Mouse (Mus musculus) heart, adult 11 months (tissue): ENCODE measurements at regions not wholly inside any gene's neighbourhood (a gene's known extent, or its start where the extent isn't known, plus 50 kb on each side); places are given as distances from the start of the nearest gene placed in this dataset.

Source experiments
- DNase-seq: peaks from one replicate; pipeline ENCODE4 v3.0.0; 2022

DNA sequence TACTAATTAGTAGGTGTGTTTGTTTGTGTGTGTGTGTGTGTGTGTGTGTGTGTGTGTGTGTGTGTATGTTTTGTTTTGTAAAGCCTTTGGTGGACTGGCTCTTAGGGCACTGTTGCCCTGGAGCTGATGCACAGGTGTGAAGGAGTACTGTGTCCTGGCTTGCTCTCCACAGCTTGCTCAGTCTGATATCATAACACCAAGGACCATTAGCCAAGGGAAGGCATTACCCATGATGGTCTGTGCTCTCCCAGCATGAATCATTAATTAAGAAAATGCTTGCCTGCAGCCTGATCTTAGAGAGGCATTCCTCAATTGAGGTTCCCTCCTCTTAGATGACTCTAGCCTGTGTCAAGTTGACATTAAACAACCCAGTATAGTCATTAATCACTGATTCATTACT is 54.7 kb downstream of the Spry2 start:
- peak; percentile 68 for DNase-seq

DNA sequence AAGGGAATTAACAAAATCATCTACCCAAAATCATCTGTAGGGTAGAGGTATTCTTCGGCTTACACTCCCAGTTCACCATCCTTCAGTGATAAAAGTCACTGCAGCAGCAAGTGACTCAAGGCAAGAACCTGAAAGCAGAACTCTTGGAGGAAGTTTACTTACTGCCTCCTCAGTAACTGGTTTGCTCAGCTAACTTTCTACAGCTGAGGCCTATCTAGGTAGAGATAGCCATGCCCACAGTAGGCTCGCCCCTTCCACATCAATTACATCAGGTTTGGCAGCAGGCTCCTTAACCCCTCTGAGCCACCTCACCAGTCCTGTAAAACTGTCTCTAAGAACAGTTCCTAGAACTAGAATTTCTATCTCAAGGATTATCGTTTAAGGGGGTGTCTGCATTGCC is 59.1 kb downstream of the Spry2 start:
- DNase-seq: no peak

DNA sequence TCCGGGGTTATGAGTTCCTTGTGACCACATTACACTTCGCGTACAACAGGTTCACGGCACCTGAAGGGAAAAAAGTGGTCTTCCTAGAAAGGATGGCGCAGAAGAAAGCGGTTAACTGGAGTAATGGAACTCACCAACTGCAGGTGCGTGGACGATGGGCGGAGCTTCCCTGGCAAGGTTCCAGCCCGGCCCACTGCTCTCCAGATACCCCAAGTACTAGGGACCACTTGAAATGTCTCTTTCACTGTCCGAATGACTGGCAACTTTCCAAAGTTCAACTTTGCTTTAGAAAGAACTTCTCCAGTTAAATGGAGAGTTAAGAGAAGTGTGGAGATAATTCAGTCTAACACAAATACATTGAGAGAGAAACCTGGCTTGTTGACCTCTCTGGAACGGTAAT is 65.9 kb downstream of the Spry2 start:
- peak; percentile 74 for DNase-seq

DNA sequence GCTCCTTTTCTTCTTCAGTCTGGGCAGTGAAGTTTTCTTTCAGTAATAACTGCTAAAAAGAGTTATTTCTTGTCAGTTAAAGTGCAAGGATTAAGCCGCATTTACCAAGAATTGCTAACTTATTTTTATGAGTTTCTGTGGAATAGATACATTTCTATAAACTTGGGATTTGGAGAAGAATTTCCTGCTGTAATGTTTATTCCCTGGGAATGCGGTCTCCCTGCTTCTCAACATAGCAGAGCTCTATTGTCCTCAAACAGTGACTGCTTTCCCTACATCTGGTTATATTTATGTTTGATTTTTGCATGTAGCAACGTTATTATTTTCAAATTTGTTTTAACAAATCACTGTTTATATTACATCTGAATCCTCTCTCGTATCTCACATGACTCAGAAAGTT is 66.3 kb downstream of the Spry2 start:
- DNase-seq: no peak

DNA sequence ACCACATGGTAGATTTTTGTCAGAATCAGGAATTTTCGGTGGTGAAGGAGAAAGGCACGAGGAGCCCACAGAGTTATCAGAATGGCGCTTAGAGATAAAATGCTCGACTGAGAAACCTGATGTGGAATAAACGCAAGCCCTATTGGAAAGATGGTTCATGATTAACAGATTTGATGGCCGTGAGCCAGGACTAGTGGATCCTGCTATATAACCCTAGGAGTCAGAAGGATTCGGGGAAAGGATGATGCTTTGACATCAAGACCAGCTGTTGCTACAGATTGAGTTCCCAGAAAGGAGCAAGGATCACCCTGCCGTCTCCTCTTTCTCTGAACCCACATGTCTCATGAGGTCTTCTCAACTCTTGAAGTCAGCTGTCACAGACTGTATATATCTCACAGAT is 73.5 kb downstream of the Spry2 start:
- no peak for DNase-seq

DNA sequence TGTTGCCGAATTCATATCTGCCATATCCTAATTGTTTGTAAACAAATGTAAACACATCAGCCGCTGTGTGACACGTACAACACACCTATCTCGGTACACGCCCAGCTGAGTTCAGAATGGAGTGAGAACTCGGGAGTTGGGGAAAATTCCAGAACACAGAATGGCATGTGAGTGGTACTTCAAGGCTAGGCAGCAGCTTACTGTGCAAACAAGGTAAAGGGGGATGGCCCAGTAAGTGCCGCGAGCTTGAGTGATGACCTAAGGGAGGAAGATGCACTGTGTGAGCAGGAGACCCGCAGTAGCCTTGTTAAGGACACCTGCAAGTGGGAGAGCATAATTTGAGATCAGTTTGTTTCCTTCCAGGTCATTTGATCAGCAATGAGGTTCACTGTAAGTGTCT is 74.0 kb downstream of the Spry2 start:
- no peak for DNase-seq

DNA sequence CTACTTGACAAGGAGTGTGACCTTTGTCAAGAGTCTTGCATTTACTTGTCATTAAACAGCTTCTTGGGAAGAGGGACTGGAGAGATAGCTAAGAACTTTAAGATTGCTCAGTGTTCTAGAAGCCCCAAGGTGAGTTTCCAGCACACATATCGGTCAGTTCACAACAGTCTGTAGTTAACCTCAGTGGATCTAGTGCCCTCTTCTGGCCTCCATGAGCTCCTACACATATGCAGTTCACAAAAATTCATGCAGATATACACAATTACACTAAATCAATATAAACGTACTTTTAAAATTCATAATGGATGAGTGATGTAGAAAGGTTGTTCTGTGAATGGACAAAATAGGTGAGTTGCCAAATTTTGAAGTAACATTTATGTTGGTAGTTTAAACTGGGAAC is 77.1 kb downstream of the Spry2 start:
- no peak for DNase-seq

DNA sequence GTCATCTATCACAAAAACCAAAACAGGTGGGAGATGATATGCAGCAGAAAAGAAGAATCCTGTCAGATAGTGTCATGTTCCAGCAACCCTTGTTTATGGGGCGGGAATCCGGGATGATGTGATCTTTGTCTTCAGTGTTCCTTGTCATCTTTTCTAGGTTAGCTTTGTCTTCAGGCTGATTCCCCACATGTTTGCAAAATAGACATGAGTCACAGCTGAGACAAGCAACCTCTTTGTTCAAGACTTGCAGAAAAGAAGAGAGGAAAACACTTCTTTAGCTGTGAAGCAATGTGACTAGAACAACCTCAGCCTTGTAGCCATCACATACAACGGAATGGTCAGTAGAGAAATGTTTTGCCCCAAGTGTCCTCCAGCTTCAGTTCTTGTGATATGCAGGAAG is 77.8 kb downstream of the Spry2 start:
- DNase-seq: no peak

DNA sequence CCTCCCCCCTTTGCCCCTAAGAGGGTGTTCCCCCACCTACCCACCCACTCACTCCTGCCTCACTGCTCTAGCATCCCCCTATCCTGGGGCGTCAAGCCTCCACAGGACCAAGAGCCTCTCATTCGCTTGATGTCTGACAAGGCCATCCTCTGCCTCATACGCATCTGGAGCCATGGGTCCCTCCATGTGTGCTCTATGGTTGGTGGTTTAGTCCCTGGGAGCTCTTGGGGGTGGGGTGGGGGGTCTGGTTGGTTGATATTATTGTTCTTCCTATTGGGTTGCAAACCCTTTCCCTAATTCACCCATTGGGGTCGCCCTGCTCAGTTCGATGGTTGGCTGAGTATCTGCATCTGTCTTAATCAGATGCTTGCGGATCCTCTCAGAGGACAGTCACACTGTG is 79.1 kb downstream of the Spry2 start:
- DNase-seq: peak; percentile 64

DNA sequence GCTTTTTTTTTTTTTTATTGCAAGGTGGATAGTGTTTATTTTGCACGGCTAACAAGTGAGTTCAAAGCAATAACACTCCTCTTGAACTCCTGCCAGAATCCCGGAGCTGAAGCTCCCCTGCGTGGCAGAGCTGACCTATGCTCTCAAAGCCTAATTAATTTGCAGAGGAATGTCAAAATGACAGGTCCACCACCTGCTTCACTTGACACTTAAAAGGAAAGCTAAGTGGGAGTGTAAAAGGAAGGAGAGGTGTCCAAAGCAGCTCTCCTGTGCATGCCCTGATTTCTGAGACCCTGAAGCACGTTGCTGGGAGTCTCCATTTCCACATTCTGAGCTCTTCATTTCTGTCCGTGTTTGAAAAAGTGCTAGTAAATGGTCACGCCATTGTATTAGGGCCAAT is 80.8 kb downstream of the Spry2 start:
- DNase-seq: no peak

DNA sequence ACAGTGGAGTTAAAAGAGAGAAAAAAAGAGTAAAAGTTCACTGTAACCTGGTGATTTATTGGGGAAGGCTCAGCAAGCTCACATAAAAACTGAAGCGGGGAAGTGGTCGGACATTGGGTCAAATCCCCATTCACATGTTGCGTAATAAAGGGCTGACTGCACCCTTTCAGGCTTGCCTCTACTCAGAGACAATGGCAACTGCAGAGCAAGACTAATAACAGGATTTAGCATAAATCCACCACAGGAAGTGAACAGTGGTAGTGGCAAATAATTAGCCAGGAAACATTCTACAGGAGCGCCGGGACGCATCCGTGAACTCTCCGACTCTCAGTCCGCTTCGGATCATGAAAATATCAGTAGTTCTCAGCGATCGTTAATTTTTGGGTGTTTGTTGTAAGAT is 81.3 kb downstream of the Spry2 start:
- peak; percentile 76 for DNase-seq

DNA sequence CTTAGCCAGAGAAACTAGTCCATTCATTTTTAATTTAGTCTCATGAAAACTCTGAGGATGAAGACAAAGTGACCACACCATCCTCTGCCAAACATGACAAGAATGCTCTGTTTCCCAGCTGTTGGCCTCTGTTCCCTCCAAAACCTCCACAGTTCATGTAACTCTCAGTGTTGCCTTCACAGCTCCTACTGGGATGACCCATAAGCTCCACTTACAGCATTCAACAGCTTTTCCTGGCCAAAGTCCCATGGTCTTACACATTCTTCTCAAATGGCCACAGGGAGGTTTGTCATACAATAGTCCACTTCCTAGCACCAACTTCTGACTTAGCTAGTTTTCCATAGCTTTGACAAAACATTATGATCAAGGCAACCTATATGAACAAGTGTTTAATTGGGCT is 83.0 kb downstream of the Spry2 start:
- peak; percentile 73 for DNase-seq

DNA sequence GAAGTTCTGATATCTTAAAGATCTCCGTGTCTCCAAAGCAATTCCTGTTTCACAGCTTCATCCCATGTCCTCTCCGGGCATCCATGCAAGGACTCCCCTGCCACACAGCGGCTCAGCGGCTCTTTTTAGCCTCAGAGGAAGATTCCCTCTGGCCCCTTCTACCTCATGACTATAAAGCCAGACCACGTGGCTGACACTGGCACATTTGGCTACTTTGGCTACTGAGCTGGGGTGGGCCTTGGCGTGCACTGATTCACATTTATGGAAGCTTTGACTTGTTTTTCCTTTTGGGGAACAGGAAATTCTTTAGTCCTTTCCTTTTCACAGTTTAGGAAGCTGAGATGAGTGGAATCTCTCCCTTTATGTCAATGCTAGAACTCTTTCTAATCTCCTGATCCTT is 83.5 kb downstream of the Spry2 start:
- peak; percentile 84 for DNase-seq

DNA sequence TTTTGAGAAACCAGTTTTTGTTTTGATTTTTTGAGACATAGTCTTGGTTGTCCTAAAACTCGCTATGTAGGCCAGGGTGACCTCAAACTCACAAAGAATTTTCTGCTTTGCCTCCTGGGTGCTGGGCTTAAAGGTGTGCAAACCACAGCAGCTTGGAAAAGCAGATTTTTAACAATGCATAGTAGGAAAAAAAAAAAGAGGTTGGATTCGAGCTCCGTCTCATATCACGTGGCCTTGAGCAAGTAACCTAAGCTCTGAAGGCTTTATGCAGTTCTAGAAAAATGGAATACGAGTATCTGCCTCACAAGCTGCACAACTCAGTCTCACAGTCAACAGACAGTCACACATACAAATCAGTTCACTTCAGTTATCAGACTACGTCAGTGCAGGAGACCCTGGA is 90.9 kb downstream of the Spry2 start:
- peak; percentile 52 for DNase-seq

DNA sequence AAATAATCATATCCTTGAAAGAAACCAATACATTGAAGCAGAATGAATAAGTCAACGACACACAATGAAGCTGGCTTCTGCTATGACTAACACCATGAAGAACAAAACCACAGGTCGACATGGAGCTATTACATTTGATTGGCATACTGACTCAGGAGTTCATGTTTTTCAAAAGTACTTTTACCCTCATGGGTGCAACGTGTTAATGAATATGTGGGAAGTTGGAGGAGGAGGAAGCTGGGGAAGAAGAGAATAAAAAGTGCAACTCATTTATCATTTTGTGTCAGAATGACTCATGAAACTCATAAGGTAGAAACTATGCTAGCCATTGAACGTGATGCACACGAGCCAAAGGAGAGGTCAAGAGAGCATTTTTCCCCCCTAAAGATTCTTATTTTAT is 91.3 kb downstream of the Spry2 start:
- DNase-seq: peak; percentile 35

DNA sequence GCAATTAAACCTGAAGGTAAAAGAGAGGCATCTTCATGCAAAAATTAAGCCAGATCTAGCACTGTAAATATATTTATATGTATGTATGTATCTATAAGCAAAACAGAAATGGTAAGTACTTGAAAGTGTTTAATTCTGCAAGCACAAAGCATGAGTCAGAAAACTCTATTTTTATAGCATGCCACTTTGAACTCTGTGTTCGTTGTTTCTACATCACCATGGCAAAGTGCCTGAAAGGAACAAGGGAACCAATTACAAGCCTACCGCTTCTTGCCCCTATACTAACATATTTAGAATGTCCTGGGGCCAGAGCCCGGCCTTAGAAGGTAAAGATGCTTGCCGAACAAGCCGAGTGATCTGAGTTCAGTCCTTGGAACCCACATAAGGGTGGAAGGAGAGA is 91.9 kb downstream of the Spry2 start:
- peak; percentile 52 for DNase-seq

DNA sequence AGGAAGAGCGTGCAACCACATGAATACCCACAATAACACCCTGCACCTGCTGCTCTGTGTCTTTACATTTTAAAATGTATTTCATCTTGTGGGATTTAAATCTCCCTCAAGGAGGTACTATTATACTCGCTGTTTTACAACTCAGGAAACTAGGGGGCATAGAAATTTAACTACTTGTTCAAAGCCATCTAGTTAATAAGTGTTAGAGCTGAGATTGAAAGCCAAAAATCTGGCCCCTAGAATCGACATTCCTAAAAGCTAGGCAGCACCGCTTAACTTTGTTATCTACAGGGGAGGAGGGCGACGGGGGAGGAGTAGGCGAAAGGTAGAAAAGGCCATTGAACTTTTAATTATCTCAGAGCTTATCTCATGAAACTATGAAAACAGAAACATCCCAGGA is 93.3 kb downstream of the Spry2 start:
- DNase-seq: peak; percentile 76

DNA sequence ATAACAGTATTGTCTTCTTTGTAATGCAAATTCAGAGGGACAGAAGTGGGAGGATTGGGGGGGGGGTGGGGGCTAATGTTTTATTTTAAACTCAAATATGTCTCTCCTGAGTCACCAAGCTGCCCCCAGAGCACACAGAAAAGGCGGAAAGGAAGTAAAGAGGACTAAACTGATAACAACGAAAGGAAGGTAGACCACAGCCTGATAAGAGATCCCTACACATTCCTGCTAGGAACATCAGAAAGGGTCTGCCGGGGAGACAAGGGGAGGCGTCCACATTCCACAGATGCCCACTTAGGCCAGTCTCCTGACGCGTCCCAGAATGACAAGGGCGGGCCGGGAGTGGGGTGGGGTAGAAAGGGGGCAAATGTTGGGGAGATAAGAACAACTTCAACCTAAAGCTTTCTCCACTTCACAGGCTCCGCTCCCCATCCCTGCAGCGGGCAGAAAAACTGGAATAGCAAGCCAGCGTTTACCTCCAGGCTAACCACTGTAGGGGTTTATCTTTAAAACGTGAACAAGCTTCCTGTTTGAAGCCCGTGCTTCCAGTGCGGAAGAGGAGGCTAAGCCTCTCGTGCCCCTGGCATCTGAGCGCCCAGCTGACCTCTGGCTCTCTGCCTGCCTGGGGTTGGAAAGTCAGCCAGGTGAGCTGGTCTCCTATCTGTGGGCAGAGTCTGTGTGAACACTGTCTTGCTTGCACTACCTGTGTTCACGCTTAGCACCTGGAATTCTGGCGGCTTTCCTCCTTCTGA is 93.9 kb downstream of the Spry2 start:
- DNase-seq: peak; percentile 86

DNA sequence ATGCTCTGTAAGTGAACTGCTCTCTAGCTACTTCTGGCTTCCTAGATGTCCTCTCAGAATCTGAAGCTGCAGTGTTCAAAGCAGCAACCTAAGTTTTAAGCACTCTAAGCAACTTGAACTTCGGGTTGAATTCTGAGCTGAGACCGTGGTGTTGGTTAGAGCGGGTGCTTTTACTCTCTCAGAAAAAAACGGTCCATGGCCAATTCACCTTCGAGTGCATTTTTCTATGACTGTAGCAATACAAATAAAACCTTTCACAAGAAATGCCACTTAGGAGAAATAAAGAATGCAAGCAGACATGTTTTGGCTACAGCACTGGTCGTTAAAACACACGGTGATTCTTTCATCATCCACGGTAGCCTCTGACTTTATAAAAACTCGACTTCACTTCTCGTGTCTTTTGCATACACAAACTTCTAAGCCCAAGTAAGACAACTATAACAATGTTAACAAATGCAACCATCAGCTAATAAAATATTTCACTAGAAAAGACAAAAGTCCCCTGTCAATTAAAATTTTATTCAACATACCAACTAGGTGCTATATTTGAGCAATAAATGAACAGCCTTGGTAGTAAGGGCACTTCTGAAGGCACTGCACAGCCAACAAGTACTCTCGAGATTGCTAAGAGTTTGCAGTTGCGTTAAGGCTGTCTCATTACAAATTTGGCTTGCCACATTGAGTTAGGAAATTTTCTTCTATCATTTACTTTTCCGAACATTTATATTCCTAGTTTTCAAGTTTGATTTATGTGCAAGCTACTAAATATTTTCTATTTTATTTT is 96.3 kb downstream of the Spry2 start:
- no peak for DNase-seq

DNA sequence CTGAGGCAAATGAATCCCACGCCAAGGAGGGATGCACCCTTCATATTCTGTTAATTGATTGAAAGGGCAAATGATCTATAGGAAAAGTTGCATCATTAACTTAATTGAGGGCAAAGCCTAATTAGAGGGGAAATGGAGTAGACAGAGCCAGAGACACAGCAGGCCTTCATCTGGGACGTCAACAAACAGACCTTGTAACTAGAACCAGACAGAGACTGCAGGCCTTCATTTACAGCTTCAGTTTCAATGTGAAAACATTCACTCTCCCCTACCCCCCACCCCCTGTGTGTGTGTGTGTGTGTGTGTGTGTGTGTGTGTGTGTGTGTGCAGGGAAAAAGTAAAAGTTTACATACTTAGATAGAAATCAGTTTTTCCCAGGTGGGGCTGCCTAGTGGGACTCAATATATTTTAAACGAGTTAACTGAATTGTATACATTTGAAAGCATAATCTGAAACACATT is 97.2 kb downstream of the Spry2 start:
- DNase-seq: no peak

DNA sequence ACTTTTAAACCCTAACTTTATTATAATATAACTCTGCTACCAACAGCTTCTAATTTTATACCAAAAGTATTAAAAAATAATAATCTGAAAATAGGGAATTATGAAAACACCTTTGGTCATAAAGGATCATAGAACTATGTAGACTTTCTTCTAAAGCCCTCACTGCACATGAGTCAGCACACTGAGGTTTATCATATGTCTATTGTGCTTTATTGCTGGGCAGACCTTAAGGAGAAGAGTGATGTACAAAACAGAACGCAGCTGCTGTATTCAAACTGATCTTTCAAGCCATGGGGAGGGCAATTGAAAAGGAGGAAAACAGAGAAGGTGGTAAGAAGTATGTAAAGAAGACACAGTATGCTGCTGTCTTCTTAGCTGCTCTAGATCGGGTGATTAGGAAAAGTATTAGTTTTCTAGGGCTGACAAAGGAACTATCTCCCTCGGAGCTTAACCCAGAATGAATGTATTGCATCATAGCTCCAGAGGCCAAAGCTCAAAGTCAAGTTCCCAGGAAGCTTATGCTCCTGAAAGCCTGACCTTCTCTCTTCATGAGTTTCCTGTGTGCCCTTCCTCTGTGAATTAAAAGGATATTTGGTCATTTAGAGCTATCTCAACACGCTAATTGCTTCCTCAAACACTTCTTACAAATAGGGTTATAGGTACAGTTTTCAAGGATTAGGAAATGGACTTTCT is 103.5 kb downstream of the Spry2 start:
- DNase-seq: no peak

DNA sequence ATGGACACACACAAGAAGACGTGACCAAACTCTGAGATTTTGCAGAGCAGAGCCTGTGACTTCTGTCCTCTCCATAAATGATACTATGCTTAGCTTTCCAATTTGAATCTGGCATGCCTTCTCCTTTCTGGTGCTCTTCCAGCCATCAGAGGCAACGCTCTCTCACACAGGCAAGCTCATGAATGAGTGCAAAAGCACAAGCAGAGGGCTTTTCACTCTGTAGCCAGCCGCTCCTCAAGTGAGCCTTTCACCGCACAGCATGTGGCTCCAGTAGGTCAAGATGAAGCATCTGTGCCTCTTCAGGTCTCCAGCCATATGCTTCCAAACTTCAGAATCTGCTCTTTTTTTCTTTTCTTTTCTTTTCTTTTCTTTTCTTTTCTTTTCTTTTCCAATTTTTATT is 106.2 kb downstream of the Spry2 start:
- no peak for DNase-seq

DNA sequence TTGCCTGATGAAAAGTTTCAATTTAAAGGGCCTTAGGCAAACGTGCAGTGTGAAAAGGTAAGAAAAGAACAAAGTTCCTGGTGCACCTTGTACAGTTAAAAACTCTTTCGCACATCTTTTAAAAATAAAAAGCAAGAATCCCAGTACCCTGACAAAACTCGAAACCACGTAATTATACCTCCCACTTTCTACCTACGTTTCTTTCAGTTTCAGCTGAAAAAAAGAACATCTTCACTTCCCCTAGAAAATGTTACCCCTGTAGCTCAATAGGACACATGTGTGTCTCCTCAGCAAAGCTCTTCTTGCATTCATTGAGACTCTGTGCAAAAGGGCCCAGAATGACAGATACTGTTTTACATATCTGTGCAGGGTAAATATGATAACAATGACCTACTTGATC is 113.2 kb downstream of the Spry2 start:
- no peak for DNase-seq

DNA sequence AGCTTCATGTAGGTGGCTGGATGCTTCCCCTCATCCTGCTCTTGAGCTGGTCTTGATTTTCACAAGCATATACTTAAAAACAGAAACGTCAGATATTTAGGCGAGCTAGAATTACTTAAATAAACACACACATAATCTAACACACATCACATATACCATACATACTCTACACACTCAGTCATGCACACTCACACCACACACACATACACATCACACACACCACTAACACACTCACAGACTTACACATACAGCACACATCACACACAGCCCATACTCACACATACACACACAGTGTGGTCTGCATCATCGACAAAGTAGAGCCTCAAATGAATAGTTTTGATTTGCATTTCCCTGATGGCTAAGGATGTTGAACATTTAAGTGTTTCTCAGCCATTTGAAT is 116.9 kb downstream of the Spry2 start:
- no peak for DNase-seq
